Mouse (Mus musculus) cerebellum, adult 2 months (tissue): ENCODE data around the gene Tpd52l2. TPM values are rescaled to one million over a fixed set of nuclear protein-coding genes. Genes with fewer than 3 reads are reported as not detected.

ENCODE experiments used
- DNase-seq, 2 experiments: peaks; one replicate each; pipeline ENCODE4 v3.0.0; 2021
- H3K27ac ChIP-seq: fragments of 200-500 bp; 2 replicates; pipeline ENCODE4 v1.5.1; 2012; ENCODE audit warnings: low read length, control low read depth, inconsistent platforms; ENCODE audit not compliant: insufficient read depth
- H3K27me3 ChIP-seq: fragments of 200-500 bp; 2 replicates; pipeline ENCODE4 v1.6.1; 2012; ENCODE audit warnings: inconsistent platforms, mild to moderate bottlenecking, low read length, moderate library complexity; ENCODE audit not compliant: control insufficient read depth, insufficient read depth
- H3K4me1 ChIP-seq: fragments of 200-500 bp; 2 replicates; pipeline ENCODE4 v1.6.1; 2011; ENCODE audit warnings: low read length; ENCODE audit not compliant: control insufficient read depth, insufficient read depth
- H3K4me3 ChIP-seq: fragments of 200-500 bp; replicated peaks from 2 replicates; pipeline ENCODE3; 2011; ENCODE audit warnings: mild to moderate bottlenecking, low read depth, low read length, control low read depth; ENCODE audit not compliant: insufficient read depth
- CTCF ChIP-seq: fragments of 200-500 bp; IDR thresholded peaks from 2 replicates; pipeline ENCODE4 v1.5.1; 2011; ENCODE audit warnings: low read depth, mild to moderate bottlenecking, control low read depth, low read length, moderate library complexity, borderline replicate concordance; ENCODE audit not compliant: insufficient read depth
- POLR2A ChIP-seq: fragments of 200-500 bp; IDR thresholded peaks from 2 replicates; pipeline ENCODE4 v1.6.1; 2011; ENCODE audit warnings: low read length, control low read depth, borderline replicate concordance; ENCODE audit not compliant: insufficient read depth
- WGBS: fragments of 180-500 bp; shearing (Covaris S2); methylation state at CpG from one replicate; pipeline ENCODE4 v1.1.7; 2018; 5-methylcytosine and 5-hydroxymethylcytosine counted together
- polyA plus RNA-seq: library from polyadenylated mRNA; depleted of rRNA; stranded (reverse); fragments of >200 nt; gene quantifications from 2 replicates; pipeline ENCODE4 v1.2.3, GENCODE M21; 2012

Gene Tpd52l2
- polyA plus RNA-seq, 1 experiment: 159 TPM

DNA sequence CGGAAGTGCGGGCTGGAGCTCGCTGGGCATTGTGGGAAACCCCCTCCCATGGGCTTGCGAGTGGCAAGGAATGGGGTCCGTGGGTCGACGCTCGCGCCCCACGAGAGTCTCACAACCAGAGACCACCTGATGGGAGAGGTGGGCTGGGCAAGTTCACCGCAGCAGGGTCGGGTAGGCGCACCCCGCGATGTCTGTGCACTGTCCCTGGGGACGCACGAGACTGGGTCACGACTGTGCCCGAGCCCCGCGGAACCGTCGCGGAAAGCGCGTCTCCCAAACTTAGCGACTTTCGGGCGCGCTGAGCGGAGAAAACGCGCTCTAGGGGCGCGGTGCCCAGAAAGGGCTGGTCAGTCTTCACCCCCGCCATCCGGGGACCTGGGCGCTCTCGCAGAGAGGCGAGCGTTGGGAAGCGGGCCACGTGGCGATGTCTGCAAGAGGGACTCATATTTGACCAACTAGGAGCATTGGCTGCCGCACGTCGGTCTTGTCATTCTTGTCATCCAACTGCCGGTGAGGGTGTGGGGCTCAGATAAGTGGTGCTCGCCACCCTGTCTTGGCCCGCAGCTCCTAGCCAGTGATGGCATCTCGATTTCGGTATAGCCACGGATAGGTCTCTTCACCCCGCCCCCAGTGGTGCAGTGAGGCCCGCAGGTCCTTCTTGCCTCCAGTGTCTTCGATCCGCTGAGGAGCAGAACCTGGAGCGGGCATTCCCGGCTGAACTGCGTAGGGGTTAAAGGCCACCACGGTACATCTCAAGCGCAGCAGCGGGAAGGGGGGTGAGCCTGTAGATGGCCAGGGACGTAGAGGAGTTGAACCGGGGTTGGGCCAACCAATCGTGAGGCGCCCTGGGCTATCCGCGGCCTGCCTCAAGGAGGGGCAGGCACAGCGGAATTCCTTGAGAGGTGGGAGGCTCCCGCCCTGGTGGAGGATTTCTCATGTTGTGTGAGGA is 37.0 kb upstream of the Tpd52l2 start:
- no peaks in the 10 kb centered on the region for H3K27me3 ChIP-seq
- peak; percentile 68 to 71 for DNase-seq
- peak overlapping the region; percentile 54 for H3K4me3 ChIP-seq
- TF ChIP-seq CTCF: no peak
- TF ChIP-seq POLR2A: no peak
- peaks cover 48% of the 10 kb centered on the region for H3K4me1 ChIP-seq
- H3K27ac ChIP-seq: peak overlapping the region; percentile 12
- 4% methylated on average over 71 of the region's 71 CpGs for WGBS

DNA sequence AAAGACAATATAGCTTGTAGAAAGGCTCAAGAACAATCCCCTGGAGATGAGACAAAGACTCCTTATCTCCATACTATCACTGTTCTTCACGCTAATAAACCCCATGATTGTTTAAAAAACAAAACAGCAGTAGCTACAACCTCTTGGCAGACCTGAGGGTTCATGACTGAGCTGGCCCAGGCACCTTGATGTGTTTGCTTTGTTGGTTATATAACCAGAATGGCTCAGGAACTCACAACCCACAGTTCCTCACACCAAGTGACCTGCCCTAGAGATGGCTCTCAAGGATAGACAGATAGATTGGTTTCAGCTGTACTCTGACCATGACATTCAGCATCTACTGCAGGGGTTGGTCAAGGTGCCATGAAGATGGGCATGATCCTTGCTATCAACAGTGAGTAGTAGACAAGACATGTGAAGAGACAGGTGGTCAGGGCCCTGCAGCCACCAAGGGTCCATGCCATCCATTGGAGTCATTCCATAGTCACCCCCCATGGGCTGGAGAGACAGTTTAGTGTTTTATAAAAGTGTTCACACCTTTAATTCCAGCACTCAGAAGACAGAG is 35.3 kb upstream of the Tpd52l2 start:
- H3K27me3 ChIP-seq: no peaks in the 10 kb centered on the region
- H3K4me3 ChIP-seq: no peak overlapping the region
- 32% methylated on average over 1 of the region's 1 CpGs for WGBS
- peak overlapping the region; percentile 35 for H3K27ac ChIP-seq
- DNase-seq: peak in 1 of 2 experiments; percentile 45
- peaks cover 48% of the 10 kb centered on the region for H3K4me1 ChIP-seq
- TF ChIP-seq POLR2A: no peak
- TF ChIP-seq CTCF: no peak

DNA sequence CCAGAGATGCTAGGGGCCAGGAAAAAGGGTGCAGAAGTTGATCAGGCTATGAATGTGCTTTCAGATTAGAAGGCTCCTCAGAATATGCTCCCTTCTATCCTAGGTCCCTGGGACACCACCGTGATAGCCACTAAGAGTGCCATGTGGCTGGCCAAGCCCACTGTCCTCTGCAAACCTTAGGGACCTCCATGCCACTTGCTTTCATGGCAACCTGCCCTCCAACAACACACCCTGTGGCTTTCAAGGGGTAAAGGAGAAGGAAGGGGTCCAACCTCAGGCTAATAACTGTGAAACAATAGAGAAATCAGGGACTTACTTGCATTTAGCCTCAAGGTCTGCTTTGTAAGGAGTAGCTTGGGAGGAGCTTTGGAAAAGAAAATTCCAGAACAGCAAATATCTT is 34.3 kb upstream of the Tpd52l2 start:
- TF ChIP-seq POLR2A: no peak
- no peak for TF ChIP-seq CTCF
- peaks cover 43% of the 10 kb centered on the region for H3K4me1 ChIP-seq
- H3K27ac ChIP-seq: peak overlapping the region; percentile 91
- no peaks in the 10 kb centered on the region for H3K27me3 ChIP-seq
- H3K4me3 ChIP-seq: peak overlapping the region; percentile 38
- peak in 1 of 2 experiments; percentile 49 for DNase-seq
- WGBS: 17% methylated on average over 1 of the region's 1 CpGs

DNA sequence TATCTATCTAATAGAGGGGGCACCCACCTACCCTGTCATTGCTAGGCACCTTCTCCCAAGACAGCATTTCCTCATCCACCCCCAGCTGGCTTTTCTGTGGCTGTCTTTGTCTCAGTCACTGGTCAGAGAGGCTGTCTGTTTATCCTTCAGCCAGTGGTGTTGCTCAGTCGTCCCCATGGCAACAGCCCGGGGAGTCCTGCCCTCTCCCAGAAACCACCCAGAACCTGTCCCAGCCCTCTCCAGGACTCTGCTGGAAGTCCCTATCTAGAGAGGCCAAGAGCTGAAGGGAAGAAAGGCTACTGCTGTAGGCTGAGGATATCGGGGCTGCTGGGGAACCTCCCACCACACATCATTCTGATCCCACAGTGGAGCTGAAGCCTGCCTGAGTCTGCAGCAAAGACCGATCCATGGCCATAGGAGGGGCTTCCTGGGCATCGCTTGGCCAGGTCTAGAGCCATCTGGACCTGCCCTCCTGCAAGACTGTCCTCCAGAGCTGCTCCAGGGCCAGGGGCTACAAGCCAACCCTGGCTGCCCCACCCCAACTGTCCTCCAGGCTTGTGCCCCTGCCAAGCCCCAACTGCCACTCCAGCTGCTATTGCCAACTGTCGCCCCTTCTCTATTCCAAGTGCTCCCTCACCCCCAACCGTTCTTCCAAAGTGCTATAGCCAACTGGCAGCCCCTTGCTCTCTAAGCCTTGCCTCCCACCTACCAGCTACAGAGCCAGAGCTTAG is 33.8 kb upstream of the Tpd52l2 start:
- Histone ChIP-seq H3K4me1 (peaks cover 43% of the 10 kb centered on the region), H3K4me3 (peak overlapping the region; percentile 31), H3K27me3 (no peaks in the 10 kb centered on the region), H3K27ac (peak overlapping the region; percentile 91)
- DNase-seq: peak; percentile 94 to 97
- 3% methylated on average over 7 of the region's 7 CpGs for WGBS
- TF ChIP-seq POLR2A (peak; percentile 50; the same call in 1 of the 2 replicates), CTCF (no peak; the same call in 1 of the 2 replicates)

DNA sequence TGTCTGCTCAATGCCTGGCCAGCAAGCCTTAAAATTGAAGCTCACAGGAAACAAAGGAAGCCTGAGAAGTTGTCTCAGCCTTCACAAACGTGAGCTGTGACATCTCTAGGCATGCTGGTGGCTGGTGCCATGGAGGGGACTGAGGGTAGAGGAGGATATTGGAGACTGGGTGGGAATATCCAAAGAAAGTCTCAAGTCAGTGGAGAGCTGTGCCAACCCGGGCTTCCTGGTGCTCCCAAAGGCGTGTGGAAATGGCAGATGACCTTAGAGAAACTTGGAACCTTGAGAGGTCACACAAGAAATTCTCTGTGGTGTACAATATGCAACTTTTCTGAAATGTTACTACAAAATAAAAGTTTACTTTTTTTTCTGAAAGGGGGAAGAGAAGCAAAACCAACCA is 31.5 kb upstream of the Tpd52l2 start:
- no peak overlapping the region for H3K27ac ChIP-seq
- no peak for TF ChIP-seq POLR2A
- no peak for TF ChIP-seq CTCF
- H3K27me3 ChIP-seq: no peaks in the 10 kb centered on the region
- peaks cover 38% of the 10 kb centered on the region for H3K4me1 ChIP-seq
- WGBS: 77% methylated on average over 3 of the region's 3 CpGs
- DNase-seq: no peak
- no peak overlapping the region for H3K4me3 ChIP-seq

DNA sequence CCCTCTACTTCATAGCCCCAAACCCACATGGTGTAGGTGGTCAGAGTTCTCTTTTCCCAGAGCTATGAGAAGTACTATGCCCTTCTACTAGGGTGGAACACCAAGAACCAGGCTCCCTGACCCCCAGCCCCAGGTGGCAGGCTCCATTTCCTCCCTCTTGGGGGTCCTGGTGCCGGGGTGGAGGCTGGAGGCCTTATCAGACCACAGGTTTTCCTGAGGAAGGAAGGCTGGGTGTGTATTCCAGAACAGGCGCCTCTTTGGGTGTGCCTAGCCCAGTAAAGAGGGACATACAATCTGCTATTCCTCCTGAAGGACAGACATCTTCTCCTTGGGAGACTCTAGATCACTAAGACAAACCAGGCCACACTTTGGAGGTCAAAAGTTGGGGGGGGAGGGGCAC is 26.7 kb upstream of the Tpd52l2 start:
- H3K27ac ChIP-seq: peak overlapping the region; percentile 62; the same call in 1 of the 2 replicates
- H3K4me1 ChIP-seq: peaks cover 16% of the 10 kb centered on the region
- TF ChIP-seq CTCF: no peak
- no peak for TF ChIP-seq POLR2A
- no peak for DNase-seq
- WGBS: 83% methylated on average over 2 of the region's 2 CpGs
- no peaks in the 10 kb centered on the region for H3K27me3 ChIP-seq
- no peak overlapping the region for H3K4me3 ChIP-seq

DNA sequence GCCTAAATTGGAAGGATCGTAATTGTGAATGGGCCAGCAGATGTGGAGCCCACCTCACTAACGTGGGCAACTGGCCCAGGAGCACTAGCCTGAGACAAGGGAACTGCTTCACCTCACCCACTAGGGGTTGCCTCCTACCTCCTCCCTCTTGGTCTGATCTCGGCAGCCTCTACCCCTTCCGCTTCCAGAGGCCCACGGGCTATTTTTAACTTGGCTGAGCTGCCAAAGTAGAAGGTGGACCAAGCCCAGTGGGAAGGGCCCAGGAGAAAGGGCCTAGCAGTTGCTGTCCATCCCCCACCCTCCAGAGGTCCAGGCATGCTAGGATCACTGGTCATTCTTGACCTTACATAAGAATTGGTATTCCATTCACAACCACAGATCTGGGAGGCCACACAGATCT is 25.7 kb upstream of the Tpd52l2 start:
- no peak overlapping the region for H3K4me3 ChIP-seq
- peaks cover 16% of the 10 kb centered on the region for H3K4me1 ChIP-seq
- 22% methylated on average over 5 of the region's 5 CpGs for WGBS
- no peak for DNase-seq
- TF ChIP-seq CTCF (no peak), POLR2A (no peak)
- H3K27ac ChIP-seq: 0 out of 2 replicates have a peak overlapping the region, but pooled peaks have one; percentile 1
- no peaks in the 10 kb centered on the region for H3K27me3 ChIP-seq
